Mouse (Mus musculus): ENCODE measurements at regions not wholly inside any gene's neighbourhood (a gene's known extent, or its start where the extent isn't known, plus 50 kb on each side); places are given as distances from the start of the nearest gene placed in this dataset.

DNA sequence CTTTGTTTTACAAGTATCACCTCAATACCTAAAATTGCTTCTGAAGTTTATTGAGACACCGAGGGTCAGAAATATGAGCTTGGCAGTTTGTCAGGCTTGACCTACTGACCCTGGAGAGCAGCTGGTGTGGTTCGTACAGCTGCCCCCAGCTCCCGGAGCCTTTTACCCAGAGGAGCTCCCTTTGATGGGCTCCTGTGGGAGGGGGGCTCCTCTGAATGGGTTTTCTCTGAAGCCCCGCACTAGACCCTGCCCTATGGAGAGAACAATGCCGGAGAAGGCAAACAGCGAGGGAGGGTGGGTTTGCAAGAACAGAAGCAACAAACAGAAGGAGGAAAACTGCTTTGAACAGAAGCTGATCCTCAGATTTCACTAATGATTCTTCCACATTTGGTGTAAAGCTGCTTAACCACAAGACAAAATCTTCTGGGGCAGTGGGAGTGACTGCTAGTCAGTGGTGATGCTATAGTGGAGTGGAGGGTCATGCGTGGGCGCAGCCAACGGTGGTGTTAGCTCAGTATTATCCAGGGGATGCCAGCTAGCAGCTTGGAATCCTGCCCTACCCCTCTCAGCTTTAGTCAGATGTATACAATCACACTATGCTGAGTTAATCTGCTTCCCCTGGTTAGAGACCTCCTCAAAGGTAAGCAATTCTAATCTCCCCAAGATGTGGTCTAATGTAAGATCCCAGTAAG, 95.3 kb upstream of the Cxcr4 start:
- H3K9ac ChIP-seq (ENCODE audit: low read depth, low read length), result no peak overlapping the region
- H3K9me3 ChIP-seq (ENCODE audit: control insufficient read depth, low read length), result no peaks in the 10 kb centered on the region
- ATAC-seq (ENCODE audit: low read depth) (peak; percentile 51), DNase-seq (ENCODE audit: low spot score) (peak; percentile 45)
- 17% methylated on average over 9 of the region's 9 CpGs for WGBS
- no peak overlapping the region for H3K4me2 ChIP-seq (ENCODE audit: low read depth, low read length)
- no peak overlapping the region for H3K4me3 ChIP-seq (ENCODE audit: low read depth, low read length)
- H3K27ac ChIP-seq (replicated peaks; ENCODE audit: low read depth, low read length), result no peak overlapping the region
- no peaks in the 10 kb centered on the region for H3K36me3 ChIP-seq (ENCODE audit: control insufficient read depth, insufficient read depth, low read length)
- peaks cover 11% of the 10 kb centered on the region; the same call in 1 of the 2 replicates for H3K4me1 ChIP-seq (ENCODE audit: control insufficient read depth, insufficient read depth, low read length)
- H3K27me3 ChIP-seq (replicated peaks; ENCODE audit: control insufficient read depth, insufficient read depth, low read length), result no peaks in the 10 kb centered on the region

GRCm38 (mm10) chr1:128685467-128686137, 93.5 kb upstream of the Cxcr4 start:
- DNase-seq (ENCODE audit: low spot score) (no peak), ATAC-seq (ENCODE audit: low read depth) (peak; percentile 60; the same call in 1 of the 2 replicates)
- WGBS, result 47% methylated on average over 8 of the region's 8 CpGs

DNA sequence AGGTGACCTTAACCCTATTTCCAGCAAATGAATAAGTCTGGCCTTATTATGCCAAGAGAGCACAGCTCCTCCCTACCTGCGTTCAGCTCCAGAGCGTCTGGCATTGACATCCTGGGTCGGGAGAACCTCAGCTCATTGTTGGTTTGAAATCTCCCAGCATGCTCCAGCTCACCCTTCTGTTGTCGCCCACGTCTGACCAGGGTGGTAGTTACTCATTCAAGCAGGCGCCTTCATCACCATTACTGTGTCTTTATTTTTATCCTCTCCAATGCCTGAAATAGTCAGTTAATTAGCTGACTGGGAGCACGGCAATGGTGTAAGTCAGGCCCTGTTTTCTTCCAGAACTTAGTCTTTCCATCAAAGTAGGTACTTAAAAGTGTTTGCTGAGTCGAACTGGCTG, 90.8 kb upstream of the Cxcr4 start:
- no peaks in the 10 kb centered on the region for H3K9me3 ChIP-seq (ENCODE audit: control insufficient read depth, low read length)
- H3K27me3 ChIP-seq (replicated peaks; ENCODE audit: control insufficient read depth, insufficient read depth, low read length), result no peaks in the 10 kb centered on the region
- no peak overlapping the region for H3K9ac ChIP-seq (ENCODE audit: low read depth, low read length)
- DNase-seq (ENCODE audit: low spot score) (no peak), ATAC-seq (ENCODE audit: low read depth) (no peak)
- H3K27ac ChIP-seq (replicated peaks; ENCODE audit: low read depth, low read length), result no peak overlapping the region
- 66% methylated on average over 8 of the region's 8 CpGs for WGBS
- H3K4me3 ChIP-seq (ENCODE audit: low read depth, low read length), result no peak overlapping the region
- H3K36me3 ChIP-seq (ENCODE audit: control insufficient read depth, insufficient read depth, low read length), result no peaks in the 10 kb centered on the region
- peaks cover 21% of the 10 kb centered on the region; the same call in 1 of the 2 replicates for H3K4me1 ChIP-seq (ENCODE audit: control insufficient read depth, insufficient read depth, low read length)
- no peak overlapping the region for H3K4me2 ChIP-seq (ENCODE audit: low read depth, low read length)

More at GRCm38 (mm10) chr1:128685467-128686137, 93.5 kb upstream of the Cxcr4 start:
- H3K27ac ChIP-seq (replicated peaks; ENCODE audit: low read depth, low read length), result no peak overlapping the region
- H3K9ac ChIP-seq (ENCODE audit: low read depth, low read length), result no peak overlapping the region
- H3K4me1 ChIP-seq (ENCODE audit: control insufficient read depth, insufficient read depth, low read length), result peaks cover 11% of the 10 kb centered on the region; the same call in 1 of the 2 replicates
- no peaks in the 10 kb centered on the region for H3K9me3 ChIP-seq (ENCODE audit: control insufficient read depth, low read length)
- H3K4me2 ChIP-seq (ENCODE audit: low read depth, low read length), result no peak overlapping the region
- no peak overlapping the region for H3K4me3 ChIP-seq (ENCODE audit: low read depth, low read length)
- no peaks in the 10 kb centered on the region for H3K36me3 ChIP-seq (ENCODE audit: control insufficient read depth, insufficient read depth, low read length)
- no peaks in the 10 kb centered on the region for H3K27me3 ChIP-seq (replicated peaks; ENCODE audit: control insufficient read depth, insufficient read depth, low read length)

GRCm38 (mm10) chr1:128681261-128681660, 89.2 kb upstream of the Cxcr4 start:
- ATAC-seq (ENCODE audit: low read depth) (no peak), DNase-seq (ENCODE audit: low spot score) (no peak)
- Histone ChIP-seq H3K4me2 (ENCODE audit: low read depth, low read length) (no peak overlapping the region), H3K27me3 (replicated peaks; ENCODE audit: control insufficient read depth, insufficient read depth, low read length) (no peaks in the 10 kb centered on the region), H3K9ac (ENCODE audit: low read depth, low read length) (no peak overlapping the region), H3K27ac (replicated peaks; ENCODE audit: low read depth, low read length) (no peak overlapping the region), H3K4me1 (ENCODE audit: control insufficient read depth, insufficient read depth, low read length) (0 out of 2 replicates have a peak, but pooled peaks cover 11% of the 10 kb centered on the region), H3K4me3 (ENCODE audit: low read depth, low read length) (no peak overlapping the region), H3K9me3 (ENCODE audit: control insufficient read depth, low read length) (no peaks in the 10 kb centered on the region), H3K36me3 (ENCODE audit: control insufficient read depth, insufficient read depth, low read length) (no peaks in the 10 kb centered on the region)
- WGBS, result 74% methylated on average over 4 of the region's 4 CpGs

DNA sequence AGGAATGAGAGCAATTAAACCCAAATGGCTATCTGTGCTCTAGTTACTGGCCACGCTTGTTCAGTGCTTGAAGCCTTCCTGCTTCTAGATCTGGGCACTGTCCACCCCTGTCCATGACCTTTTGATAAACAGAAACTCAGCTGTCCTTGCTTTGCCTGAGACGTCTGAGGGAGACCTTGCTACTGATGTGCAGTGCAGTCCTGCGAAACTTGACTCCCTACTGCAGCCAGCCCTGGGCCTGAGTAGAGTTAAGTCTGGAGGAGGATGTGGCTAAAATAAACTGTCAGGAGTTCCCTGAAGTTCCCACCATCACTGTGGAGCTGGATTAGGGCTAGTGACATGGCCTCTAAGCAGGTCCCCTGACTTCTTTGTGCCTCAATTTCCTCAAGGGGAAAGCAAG, 88.4 kb upstream of the Cxcr4 start:
- Histone ChIP-seq H3K9me3 (ENCODE audit: control insufficient read depth, low read length) (no peaks in the 10 kb centered on the region), H3K4me3 (ENCODE audit: low read depth, low read length) (no peak overlapping the region), H3K4me2 (ENCODE audit: low read depth, low read length) (no peak overlapping the region), H3K27me3 (replicated peaks; ENCODE audit: control insufficient read depth, insufficient read depth, low read length) (no peaks in the 10 kb centered on the region), H3K36me3 (ENCODE audit: control insufficient read depth, insufficient read depth, low read length) (no peaks in the 10 kb centered on the region), H3K9ac (ENCODE audit: low read depth, low read length) (no peak overlapping the region), H3K27ac (replicated peaks; ENCODE audit: low read depth, low read length) (no peak overlapping the region), H3K4me1 (ENCODE audit: control insufficient read depth, insufficient read depth, low read length) (0 out of 2 replicates have a peak, but pooled peaks cover 11% of the 10 kb centered on the region)
- 31% methylated on average over 3 of the region's 3 CpGs for WGBS
- no peak for ATAC-seq (ENCODE audit: low read depth)
- DNase-seq (ENCODE audit: low spot score), result no peak

- 79% methylated on average over 5 of the region's 5 CpGs for WGBS
- no peak overlapping the region for H3K4me2 ChIP-seq (ENCODE audit: low read depth, low read length)
- no peaks in the 10 kb centered on the region for H3K36me3 ChIP-seq (ENCODE audit: control insufficient read depth, insufficient read depth, low read length)
- 0 out of 2 replicates have a peak, but pooled peaks cover 11% of the 10 kb centered on the region for H3K4me1 ChIP-seq (ENCODE audit: control insufficient read depth, insufficient read depth, low read length)
- no peak overlapping the region for H3K4me3 ChIP-seq (ENCODE audit: low read depth, low read length)
- no peak for DNase-seq (ENCODE audit: low spot score)
- H3K9ac ChIP-seq (ENCODE audit: low read depth, low read length), result no peak overlapping the region
- ATAC-seq (ENCODE audit: low read depth), result no peak
- no peaks in the 10 kb centered on the region for H3K27me3 ChIP-seq (replicated peaks; ENCODE audit: control insufficient read depth, insufficient read depth, low read length)
- no peak overlapping the region for H3K27ac ChIP-seq (replicated peaks; ENCODE audit: low read depth, low read length)
- H3K9me3 ChIP-seq (ENCODE audit: control insufficient read depth, low read length), result no peaks in the 10 kb centered on the region
Measured at GRCm38 (mm10) chr1:128680012-128680411, 87.9 kb upstream of the Cxcr4 start.

DNA sequence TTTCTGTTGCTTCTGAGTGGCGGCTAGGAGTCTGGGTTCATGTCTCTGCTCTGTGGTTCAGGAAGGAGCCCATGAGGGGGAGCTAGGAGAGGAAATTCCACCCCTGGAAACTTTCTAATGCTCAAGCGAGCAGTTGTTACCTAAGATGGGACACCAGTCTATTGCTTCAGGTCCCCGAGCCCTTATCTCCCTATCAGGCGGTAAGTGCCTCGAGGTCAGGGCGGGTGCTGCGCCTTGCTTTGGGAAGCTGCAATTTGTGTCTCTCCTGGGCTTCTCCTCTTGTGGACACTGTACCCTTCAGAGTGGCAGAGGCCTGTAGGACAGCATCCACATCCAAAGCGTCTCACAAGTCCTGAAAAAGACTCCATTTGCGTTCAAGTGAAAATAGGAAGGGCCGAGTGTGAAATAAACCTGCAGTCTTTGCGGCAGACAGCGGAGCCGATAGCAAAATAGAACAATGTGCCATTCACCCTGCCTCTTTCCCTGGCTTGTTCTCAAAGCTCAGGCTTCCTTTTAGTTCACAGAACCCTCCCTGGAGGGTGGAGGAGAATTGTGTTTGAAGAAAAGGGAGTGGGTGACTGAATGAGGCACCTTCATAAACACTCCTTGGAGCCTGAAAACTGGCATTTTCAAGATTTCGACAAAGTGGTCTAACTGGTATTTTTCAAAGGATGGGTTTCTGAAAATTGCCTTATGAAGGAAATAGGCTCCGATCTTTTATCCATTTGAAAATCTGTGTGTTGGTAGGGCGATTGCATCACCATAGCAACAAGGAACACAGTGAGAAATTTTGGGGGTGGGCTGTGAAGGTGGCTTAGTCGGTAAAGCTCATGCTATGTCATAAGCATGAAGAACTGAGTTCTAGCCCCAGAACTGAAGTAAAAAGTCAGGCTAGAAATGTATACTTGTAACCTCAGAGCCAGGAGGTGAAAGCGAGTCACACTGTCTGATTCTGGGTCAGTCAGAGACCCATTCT, 87.2 kb upstream of the Cxcr4 start:
- no peaks in the 10 kb centered on the region for H3K27me3 ChIP-seq (replicated peaks; ENCODE audit: control insufficient read depth, insufficient read depth, low read length)
- no peaks in the 10 kb centered on the region for H3K9me3 ChIP-seq (ENCODE audit: control insufficient read depth, low read length)
- 44% methylated on average over 18 of the region's 18 CpGs for WGBS
- H3K9ac ChIP-seq (ENCODE audit: low read depth, low read length), result no peak overlapping the region
- H3K36me3 ChIP-seq (ENCODE audit: control insufficient read depth, insufficient read depth, low read length), result no peaks in the 10 kb centered on the region
- H3K4me2 ChIP-seq (ENCODE audit: low read depth, low read length), result no peak overlapping the region
- H3K27ac ChIP-seq (replicated peaks; ENCODE audit: low read depth, low read length), result peak overlapping the region; percentile 16; the same call in 1 of the 2 replicates
- H3K4me3 ChIP-seq (ENCODE audit: low read depth, low read length), result no peak overlapping the region
- DNase-seq (ENCODE audit: low spot score) (peak; percentile 41), ATAC-seq (ENCODE audit: low read depth) (no peak)
- 0 out of 2 replicates have a peak, but pooled peaks cover 11% of the 10 kb centered on the region for H3K4me1 ChIP-seq (ENCODE audit: control insufficient read depth, insufficient read depth, low read length)

DNA sequence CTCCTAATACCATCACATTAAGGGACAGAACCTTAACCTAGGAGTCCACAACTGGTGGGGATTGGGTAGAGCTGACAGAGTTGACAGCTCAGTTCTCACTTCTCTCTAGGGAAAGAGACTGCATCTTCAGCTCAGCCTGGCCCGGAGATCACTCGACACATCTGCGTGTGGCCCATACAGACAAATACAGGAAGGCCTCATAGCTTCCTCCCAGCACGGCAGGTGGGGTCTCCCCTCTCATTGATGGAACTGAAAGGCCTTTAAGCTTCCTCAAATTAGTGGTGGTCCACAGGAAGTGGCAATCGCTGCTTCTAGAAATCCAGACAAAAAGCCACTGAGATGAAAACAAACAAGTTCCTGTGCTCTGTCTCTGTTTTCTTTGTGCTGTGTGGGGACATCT, 83.4 kb upstream of the Cxcr4 start:
- Histone ChIP-seq H3K4me3 (ENCODE audit: low read depth, low read length) (no peak overlapping the region), H3K27ac (replicated peaks; ENCODE audit: low read depth, low read length) (no peak overlapping the region), H3K27me3 (replicated peaks; ENCODE audit: control insufficient read depth, insufficient read depth, low read length) (no peaks in the 10 kb centered on the region), H3K4me1 (ENCODE audit: control insufficient read depth, insufficient read depth, low read length) (0 out of 2 replicates have a peak, but pooled peaks cover 11% of the 10 kb centered on the region), H3K4me2 (ENCODE audit: low read depth, low read length) (no peak overlapping the region), H3K9me3 (ENCODE audit: control insufficient read depth, low read length) (no peaks in the 10 kb centered on the region), H3K36me3 (ENCODE audit: control insufficient read depth, insufficient read depth, low read length) (no peaks in the 10 kb centered on the region), H3K9ac (ENCODE audit: low read depth, low read length) (no peak overlapping the region)
- DNase-seq (ENCODE audit: low spot score) (no peak), ATAC-seq (ENCODE audit: low read depth) (no peak)
- WGBS, result 59% methylated on average over 5 of the region's 5 CpGs
